Mouse (Mus musculus): ENCODE data around the gene Gdap1l1. TPM values are rescaled to one million over a fixed set of nuclear protein-coding genes. Genes with fewer than 3 reads are reported as not detected.

The Gdap1l1 gene
- polyA plus RNA-seq, 1 experiment: not detected

- TF ChIP-seq POLR2A (IDR thresholded peaks at IDR 0.05; ENCODE audit: borderline replicate concordance, control insufficient read depth, low read depth, low read length) (no peak), CTCF (IDR thresholded peaks at IDR 0.05; ENCODE audit: control insufficient read depth, insufficient read depth, low read length) (no peak)
- 80% methylated on average over 3 of the region's 3 CpGs for WGBS
- Histone ChIP-seq H3K4me1 (ENCODE audit: control insufficient read depth, insufficient read depth, low read length) (no peaks in the 10 kb centered on the region; the same call in 1 of the 2 replicates), H3K4me3 (replicated peaks; ENCODE audit: control insufficient read depth, low read depth, low read length) (no peak overlapping the region), H3K27ac (ENCODE audit: control insufficient read depth, insufficient read depth, low read depth, low read length, poor library complexity) (no peak overlapping the region)
Measured at GRCm38 (mm10) chr2:163471136-163471535, 32.9 kb downstream of the Gdap1l1 start.

GRCm38 (mm10) chr2:163471710-163472465, 33.6 kb downstream of the Gdap1l1 start:
- TF ChIP-seq POLR2A (IDR thresholded peaks at IDR 0.05; ENCODE audit: borderline replicate concordance, control insufficient read depth, low read depth, low read length) (0 out of 2 replicates have a peak, but pooled peaks have one; percentile 25), CTCF (IDR thresholded peaks at IDR 0.05; ENCODE audit: control insufficient read depth, insufficient read depth, low read length) (no peak)
- Histone ChIP-seq H3K27ac (ENCODE audit: control insufficient read depth, insufficient read depth, low read depth, low read length, poor library complexity) (no peak overlapping the region; the same call in 1 of the 2 replicates), H3K4me3 (replicated peaks; ENCODE audit: control insufficient read depth, low read depth, low read length) (peak overlapping the region; percentile 86), H3K4me1 (ENCODE audit: control insufficient read depth, insufficient read depth, low read length) (no peaks in the 10 kb centered on the region; the same call in 1 of the 2 replicates)
- 3% methylated on average over 36 of the region's 36 CpGs for WGBS

- 0% methylated on average over 30 of the region's 30 CpGs for WGBS
- Histone ChIP-seq H3K27ac (ENCODE audit: control insufficient read depth, insufficient read depth, low read depth, low read length, poor library complexity) (no peak within 1 kb of the TSS; the same call in 1 of the 2 replicates), H3K4me3 (replicated peaks; ENCODE audit: control insufficient read depth, low read depth, low read length) (peak within 1 kb of the TSS; percentile 86), H3K4me1 (ENCODE audit: control insufficient read depth, insufficient read depth, low read length) (no peaks in the 10 kb centered on the region; the same call in 1 of the 2 replicates)
- TF ChIP-seq POLR2A (IDR thresholded peaks at IDR 0.05; ENCODE audit: borderline replicate concordance, control insufficient read depth, low read depth, low read length) (no peak), CTCF (IDR thresholded peaks at IDR 0.05; ENCODE audit: control insufficient read depth, insufficient read depth, low read length) (peak; percentile 99)
Measured at GRCm38 (mm10) chr2:163472466-163472851, 34.2 kb downstream of the Gdap1l1 start, which contains the start of gene Fitm2. Fitm2 (minus strand) TSS chr2:163472629.

GRCm38 (mm10) chr2:163480191-163480825, 42.0 kb downstream of the Gdap1l1 start:
- Histone ChIP-seq H3K4me3 (replicated peaks; ENCODE audit: control insufficient read depth, low read depth, low read length) (no peak overlapping the region), H3K27ac (ENCODE audit: control insufficient read depth, insufficient read depth, low read depth, low read length, poor library complexity) (no peak overlapping the region), H3K4me1 (ENCODE audit: control insufficient read depth, insufficient read depth, low read length) (no peaks in the 10 kb centered on the region)
- TF ChIP-seq CTCF (IDR thresholded peaks at IDR 0.05; ENCODE audit: control insufficient read depth, insufficient read depth, low read length) (peak; percentile 29; the same call in 1 of the 2 replicates), POLR2A (IDR thresholded peaks at IDR 0.05; ENCODE audit: borderline replicate concordance, control insufficient read depth, low read depth, low read length) (no peak)
- WGBS: 54% methylated on average over 18 of the region's 18 CpGs

GRCm38 (mm10) chr2:163481539-163482029, 43.3 kb downstream of the Gdap1l1 start:
- Histone ChIP-seq H3K4me3 (replicated peaks; ENCODE audit: control insufficient read depth, low read depth, low read length) (no peak overlapping the region), H3K27ac (ENCODE audit: control insufficient read depth, insufficient read depth, low read depth, low read length, poor library complexity) (no peak overlapping the region), H3K4me1 (ENCODE audit: control insufficient read depth, insufficient read depth, low read length) (no peaks in the 10 kb centered on the region)
- 7% methylated on average over 21 of the region's 21 CpGs for WGBS
- TF ChIP-seq CTCF (IDR thresholded peaks at IDR 0.05; ENCODE audit: control insufficient read depth, insufficient read depth, low read length) (no peak), POLR2A (IDR thresholded peaks at IDR 0.05; ENCODE audit: borderline replicate concordance, control insufficient read depth, low read depth, low read length) (no peak)

- WGBS: 75% methylated on average over 3 of the region's 3 CpGs
- no peak overlapping the region for H3K4me3 ChIP-seq (replicated peaks; ENCODE audit: control insufficient read depth, low read depth, low read length)
- H3K27ac ChIP-seq (ENCODE audit: control insufficient read depth, insufficient read depth, low read depth, low read length, poor library complexity): no peak overlapping the region
- TF ChIP-seq CTCF (IDR thresholded peaks at IDR 0.05; ENCODE audit: control insufficient read depth, insufficient read depth, low read length) (no peak), POLR2A (IDR thresholded peaks at IDR 0.05; ENCODE audit: borderline replicate concordance, control insufficient read depth, low read depth, low read length) (no peak)
- no peaks in the 10 kb centered on the region for H3K4me1 ChIP-seq (ENCODE audit: control insufficient read depth, insufficient read depth, low read length)
Measured at GRCm38 (mm10) chr2:163487360-163487759, 49.1 kb downstream of the Gdap1l1 start.

GRCm38 (mm10) chr2:163489725-163490291, 51.5 kb downstream of the Gdap1l1 start:
- no peaks in the 10 kb centered on the region for H3K4me1 ChIP-seq (ENCODE audit: control insufficient read depth, insufficient read depth, low read length)
- 45% methylated on average over 5 of the region's 5 CpGs for WGBS
- no peak overlapping the region for H3K27ac ChIP-seq (ENCODE audit: control insufficient read depth, insufficient read depth, low read depth, low read length, poor library complexity)
- no peak overlapping the region for H3K4me3 ChIP-seq (replicated peaks; ENCODE audit: control insufficient read depth, low read depth, low read length)
- TF ChIP-seq CTCF (IDR thresholded peaks at IDR 0.05; ENCODE audit: control insufficient read depth, insufficient read depth, low read length): no peak
- TF ChIP-seq POLR2A (IDR thresholded peaks at IDR 0.05; ENCODE audit: borderline replicate concordance, control insufficient read depth, low read depth, low read length): no peak

- WGBS: 81% methylated on average over 17 of the region's 17 CpGs
- no peak overlapping the region for H3K4me3 ChIP-seq (replicated peaks; ENCODE audit: control insufficient read depth, low read depth, low read length)
- TF ChIP-seq CTCF (IDR thresholded peaks at IDR 0.05; ENCODE audit: control insufficient read depth, insufficient read depth, low read length) (no peak), POLR2A (IDR thresholded peaks at IDR 0.05; ENCODE audit: borderline replicate concordance, control insufficient read depth, low read depth, low read length) (no peak)
- H3K27ac ChIP-seq (ENCODE audit: control insufficient read depth, insufficient read depth, low read depth, low read length, poor library complexity): no peak overlapping the region
- no peaks in the 10 kb centered on the region for H3K4me1 ChIP-seq (ENCODE audit: control insufficient read depth, insufficient read depth, low read length)
Measured at GRCm38 (mm10) chr2:163490656-163491055, 52.4 kb downstream of the Gdap1l1 start.
